Comparison of ENCODE assay signal across 15 mouse cellular contexts in the genomic region with DNA sequence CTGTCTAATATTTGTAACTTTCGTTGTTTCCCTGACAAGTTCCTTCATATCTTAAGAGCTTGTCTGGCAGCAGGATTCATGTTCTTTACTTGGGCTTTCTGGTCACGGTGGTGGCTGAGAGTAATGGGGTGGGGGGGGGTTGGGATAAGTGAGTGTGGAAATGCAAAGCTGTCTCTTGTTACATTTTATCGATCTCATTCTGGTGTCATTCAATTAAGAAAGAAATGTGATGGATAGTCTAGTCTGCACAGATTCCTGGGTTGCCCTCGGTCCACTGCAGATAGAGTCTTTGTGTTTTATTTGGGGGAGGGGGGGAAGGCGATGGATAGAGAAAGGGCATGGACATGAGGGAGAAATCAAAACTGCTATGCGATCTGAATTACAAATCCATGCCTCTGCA.
DNase-seq lines count a peak whose midpoint lies in the region; ATAC-seq and TF ChIP-seq lines count a peak whose summit lies in the region.
"Had no signal": no experiment of that assay in that cellular context is flagged by ENCODE, and none has a peak within 500 bp of the region (broad histone marks: within the 10 kb centered on the region; RNA-seq: fewer than 3 reads in every experiment).

No protein-coding gene starts in this region.

- no peak for TF ChIP-seq CTCF in brain, embryonic 14.5 days (IDR thresholded peaks at IDR 0.05; ENCODE audit: borderline replicate concordance, extremely low read depth, insufficient read depth, insufficient read length)

- H3K36me3 ChIP-seq in embryonic facial prominence, embryonic 15.5 days, result no peaks in the 10 kb centered on the region
- no peaks in the 10 kb centered on the region for H3K36me3 ChIP-seq in hindbrain, embryonic 14.5 days (replicated peaks; ENCODE audit: control insufficient read depth, insufficient read depth)
- H3K36me3 ChIP-seq in midbrain, embryonic 13.5 days, result no peaks in the 10 kb centered on the region
- H3K36me3 ChIP-seq: heart, embryonic 12.5 days had no signal

- H3K9ac ChIP-seq in embryonic facial prominence, embryonic 15.5 days, result no peak overlapping the region
- no peak overlapping the region for H3K9ac ChIP-seq in hindbrain, embryonic 14.5 days
- 0 out of 2 replicates have a peak overlapping the region, but pooled peaks have one; percentile 41 for H3K9ac ChIP-seq in midbrain, embryonic 13.5 days (replicated peaks)
- H3K9ac ChIP-seq: heart, embryonic 12.5 days had no signal

- H3K27ac ChIP-seq in embryonic facial prominence, embryonic 15.5 days (replicated peaks), result peak overlapping the region; percentile 77
- peak overlapping the region; percentile 76 for H3K27ac ChIP-seq in hindbrain, embryonic 14.5 days
- peak overlapping the region; percentile 89 for H3K27ac ChIP-seq in midbrain, embryonic 13.5 days
- H3K27ac ChIP-seq: macrophage had no signal

- ATAC-seq in embryonic facial prominence, embryonic 15.5 days (ENCODE audit: insufficient number of reproducible peaks, low FRiP score, low TSS enrichment, low read depth), result no peak
- ATAC-seq in hindbrain, embryonic 14.5 days (ENCODE audit: low FRiP score), result peak; percentile 77
- peak; percentile 70 for ATAC-seq in midbrain, embryonic 13.5 days
- ATAC-seq: inflammation-experienced regulatory T-cells, adult 6 months had no signal

- H3K4me3 ChIP-seq in embryonic facial prominence, embryonic 15.5 days (replicated peaks), result no peak overlapping the region
- no peak overlapping the region for H3K4me3 ChIP-seq in hindbrain, embryonic 14.5 days (replicated peaks; ENCODE audit: low read length)
- no peak overlapping the region for H3K4me3 ChIP-seq in midbrain, embryonic 13.5 days (replicated peaks)
- H3K4me3 ChIP-seq: heart, embryonic 12.5 days had no signal

- no peaks in the 10 kb centered on the region for H3K9me3 ChIP-seq in embryonic facial prominence, embryonic 15.5 days (replicated peaks)
- no peaks in the 10 kb centered on the region for H3K9me3 ChIP-seq in hindbrain, embryonic 14.5 days (ENCODE audit: control insufficient read depth, low read length)
- no peaks in the 10 kb centered on the region for H3K9me3 ChIP-seq in midbrain, embryonic 13.5 days
- H3K9me3 ChIP-seq: heart, embryonic 12.5 days had no signal

- DNase-seq in brain, embryonic 14.5 days (ENCODE audit: low read depth), result peak; percentile 71
- no peak for DNase-seq in hindbrain, embryonic 14.5 days (ENCODE audit: low spot score)
- no peak for DNase-seq in gastrocnemius, adult 8-10 months (ENCODE audit: low spot score in 2 of 2)
- DNase-seq in adrenal gland, postnatal 14 days, result no peak
- no peak for DNase-seq in right cerebral cortex, postnatal 14 days
- DNase-seq in cerebellum, adult 11-12 months, result no peak
- DNase-seq: gastrocnemius, postnatal 10 days; left cerebral cortex, postnatal 4 days; spleen, adult 18-20 months; thymus, adult 18-20 months had no signal

- H3K4me2 ChIP-seq in embryonic facial prominence, embryonic 15.5 days (replicated peaks), result no peak overlapping the region
- peak overlapping the region; percentile 39 for H3K4me2 ChIP-seq in hindbrain, embryonic 14.5 days (replicated peaks)
- peak overlapping the region; percentile 47 for H3K4me2 ChIP-seq in midbrain, embryonic 13.5 days (replicated peaks)
- H3K4me2 ChIP-seq: heart, embryonic 12.5 days had no signal

- H3K4me1 ChIP-seq in embryonic facial prominence, embryonic 15.5 days, result peaks cover 29% of the 10 kb centered on the region
- peaks cover 48% of the 10 kb centered on the region for H3K4me1 ChIP-seq in hindbrain, embryonic 14.5 days (replicated peaks; ENCODE audit: control insufficient read depth, insufficient read depth, low read length)
- peaks cover 70% of the 10 kb centered on the region for H3K4me1 ChIP-seq in midbrain, embryonic 13.5 days (replicated peaks)

- 39% methylated on average over 6 of the region's 6 CpGs for WGBS in embryonic facial prominence, embryonic 15.5 days
- 4% methylated on average over 6 of the region's 6 CpGs for WGBS in hindbrain, embryonic 14.5 days
- WGBS in midbrain, embryonic 13.5 days, result 16% methylated on average over 6 of the region's 6 CpGs

- H3K27me3 ChIP-seq in embryonic facial prominence, embryonic 15.5 days, result no peaks in the 10 kb centered on the region
- no peaks in the 10 kb centered on the region for H3K27me3 ChIP-seq in hindbrain, embryonic 14.5 days (ENCODE audit: control insufficient read depth, insufficient read depth, low read length)
- H3K27me3 ChIP-seq in midbrain, embryonic 13.5 days, result no peaks in the 10 kb centered on the region
- H3K27me3 ChIP-seq: heart, embryonic 12.5 days had no signal

- TF ChIP-seq POLR2A in brain, embryonic 14.5 days (IDR thresholded peaks at IDR 0.05; ENCODE audit: borderline replicate concordance, extremely low read depth, insufficient read depth, insufficient read length, poor library complexity, severe bottlenecking), result no peak
